Mouse (Mus musculus): Measurements from ENCODE around the gene Chmp2b.

- TF ChIP-seq CTCF (IDR thresholded peaks at IDR 0.05; ENCODE audit: borderline replicate concordance, insufficient read depth, low read length) (no peak), POLR2A (IDR thresholded peaks at IDR 0.05; ENCODE audit: low read depth, low read length) (no peak)
Observed at GRCm38 (mm10) chr16:65600798-65601197, 38.3 kb upstream of the Chmp2b start.

Data from embryonic fibroblast, embryonic 13.5 days (primary cell).